Mouse (Mus musculus) spleen, postnatal 10 days (tissue): ENCODE results near the gene Tbk1.

Source experiments
- DNase-seq, 2 experiments: peaks; one replicate each; pipeline ENCODE4 v3.0.0; 2021 to 2022; ENCODE audit warnings: low spot score in 2 of 2

Gene Tbk1

GRCm38 (mm10) chr10:121586675-121587370 is at the start of gene Tbk1:
Gene Tbk1 (minus strand): TSS chr10:121586787.
- DNase-seq = peak; percentile 89 to 94

GRCm38 (mm10) chr10:121636276-121636675 is 49.7 kb upstream of the Tbk1 start:
- no peak for DNase-seq

DNA sequence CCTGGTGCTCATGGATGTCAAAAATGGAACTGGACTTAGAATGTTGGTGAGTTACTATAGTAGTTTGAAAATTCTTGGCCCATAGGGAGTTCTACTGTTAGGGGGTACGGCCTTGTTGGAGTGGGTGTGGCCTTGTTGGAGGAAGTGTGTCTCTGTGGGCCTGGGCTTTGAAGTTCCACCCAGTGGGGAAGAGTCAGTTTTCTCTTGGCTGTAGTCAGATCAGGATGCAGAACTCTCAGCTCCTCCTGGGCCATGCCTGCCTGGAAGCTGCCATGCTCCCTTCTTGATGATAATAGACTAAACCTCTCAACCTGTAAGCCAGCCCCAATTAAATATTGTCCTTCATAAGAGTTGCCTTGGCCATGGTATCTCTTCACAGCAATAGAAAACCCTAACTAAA is 47.6 kb upstream of the Tbk1 start:
- no peak for DNase-seq

DNA sequence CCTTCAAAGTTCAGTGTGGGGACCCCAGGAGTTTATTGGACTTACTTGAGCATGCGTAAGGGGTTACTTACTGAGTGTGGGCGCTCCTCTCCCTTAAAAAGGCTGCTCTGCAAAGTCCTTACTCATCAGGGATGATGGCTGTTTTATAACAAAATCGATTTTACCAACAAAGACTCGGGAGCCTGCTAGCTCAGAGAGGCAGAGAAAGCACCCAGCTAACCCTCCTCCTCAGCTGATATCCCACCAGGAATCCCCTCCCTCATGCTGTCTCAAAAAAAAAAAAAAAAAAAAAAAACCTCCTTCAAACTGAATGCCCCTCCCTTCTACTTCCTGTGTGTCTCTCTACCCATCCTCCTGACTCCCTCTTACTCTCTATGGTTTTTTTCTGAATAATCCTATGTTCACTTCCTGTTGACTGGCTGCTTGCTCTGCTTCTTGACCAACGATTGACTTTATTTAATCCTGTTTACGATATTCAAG is 42.0 kb upstream of the Tbk1 start:
- no peak for DNase-seq

- DNase-seq = no peak
Observed at GRCm38 (mm10) chr10:121627216-121627852, 40.7 kb upstream of the Tbk1 start.

DNA sequence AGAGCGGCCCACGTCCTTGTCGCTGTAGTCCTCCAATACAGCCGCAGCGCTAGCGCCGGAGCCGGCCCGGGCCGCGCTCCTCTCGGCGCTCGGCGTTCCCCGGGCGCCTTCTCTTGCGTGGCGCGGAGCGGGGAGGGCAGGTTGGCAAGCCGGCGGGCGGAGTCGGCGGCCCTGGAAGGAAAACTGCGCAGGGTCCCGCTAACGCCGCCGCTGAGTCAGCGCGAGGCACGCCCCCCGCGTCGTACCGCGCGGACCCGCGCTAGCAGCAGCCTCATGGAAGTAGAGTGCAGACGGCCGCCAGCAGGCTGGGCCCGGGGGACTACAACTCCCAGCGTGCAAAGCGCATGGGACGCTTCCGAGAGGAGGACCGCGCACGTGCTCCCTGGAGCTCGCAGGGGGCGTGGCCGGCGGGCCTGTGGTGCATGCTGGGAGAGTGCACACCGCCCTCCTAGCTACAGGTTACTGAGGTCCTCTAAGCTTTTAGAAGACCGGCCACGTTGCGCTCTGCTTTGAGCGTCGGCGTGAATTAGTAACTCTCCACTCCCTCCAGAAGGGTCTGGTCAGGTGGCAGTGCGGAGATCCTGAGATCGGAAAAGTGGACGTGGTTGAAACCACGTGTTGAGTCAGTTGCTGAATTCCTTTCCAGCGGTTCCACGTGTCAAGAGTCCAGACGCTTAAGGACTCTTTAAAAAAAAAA is 39.7 kb upstream of the Tbk1 start, which contains the start of gene Xpot:
Gene Xpot, minus strand, starts transcription at position 147 of the 697 bp plus-strand sequence.
- DNase-seq = peak; percentile 95 to 99

DNA sequence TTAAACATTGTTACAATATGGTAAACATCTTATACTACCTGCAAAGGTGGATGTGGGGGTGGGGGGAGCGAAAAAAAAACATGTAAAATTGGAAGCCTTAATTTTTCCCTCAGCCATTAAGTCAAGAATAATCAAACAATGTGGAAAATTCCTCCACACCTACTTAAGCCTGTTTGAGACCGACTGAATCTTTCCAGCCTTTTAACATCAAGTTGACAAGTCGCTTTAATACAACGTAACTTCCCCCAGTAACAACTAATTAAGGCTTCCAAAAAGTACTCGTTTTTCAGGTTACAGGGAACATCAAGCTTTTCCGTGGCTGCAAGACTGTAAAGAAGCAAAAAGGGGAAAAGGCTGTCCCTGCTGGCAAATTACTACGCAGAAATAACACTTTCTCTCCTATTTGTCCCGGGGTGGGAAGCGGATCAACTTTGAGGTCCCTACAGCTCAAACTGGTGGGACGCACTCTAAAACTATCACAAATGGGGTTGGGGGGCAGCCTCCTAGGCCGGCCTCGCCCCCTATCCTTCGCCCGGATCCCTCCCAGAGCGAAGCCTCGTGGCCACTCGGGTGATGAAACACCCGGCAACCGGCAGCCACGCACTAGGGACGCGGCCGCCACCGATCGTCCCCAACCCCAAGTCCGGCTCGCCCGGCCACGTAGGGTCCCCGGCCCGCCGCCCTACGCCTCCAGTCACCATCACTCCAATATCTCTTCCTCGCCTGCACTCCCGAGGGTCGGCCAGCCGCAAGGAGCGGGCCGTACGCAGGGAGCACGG is 39.0 kb upstream of the Tbk1 start:
- DNase-seq = no peak

GRCm38 (mm10) chr10:121625006-121625405 is 38.4 kb upstream of the Tbk1 start:
- no peak for DNase-seq

- DNase-seq = no peak
Observed at GRCm38 (mm10) chr10:121623670-121624069, 37.1 kb upstream of the Tbk1 start.

DNA sequence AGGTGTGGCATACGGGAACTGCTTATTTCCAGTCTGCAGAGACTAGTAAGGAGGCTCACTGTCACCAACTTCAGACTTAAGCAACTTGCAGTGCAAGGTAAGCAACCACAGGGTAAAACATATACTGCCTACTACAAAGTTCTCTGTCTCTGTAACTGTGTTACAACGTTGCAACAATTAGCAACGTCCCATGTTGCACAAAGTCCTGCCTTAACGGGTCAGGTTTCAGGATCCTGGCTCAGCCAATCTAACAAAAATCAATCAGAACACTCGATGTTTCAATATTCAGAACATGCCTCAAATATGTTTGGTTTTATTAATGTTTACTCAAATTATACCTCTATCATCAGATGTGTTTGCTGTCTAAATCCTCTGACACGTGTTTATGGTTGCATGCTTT is 35.8 kb upstream of the Tbk1 start:
- DNase-seq = no peak

DNA sequence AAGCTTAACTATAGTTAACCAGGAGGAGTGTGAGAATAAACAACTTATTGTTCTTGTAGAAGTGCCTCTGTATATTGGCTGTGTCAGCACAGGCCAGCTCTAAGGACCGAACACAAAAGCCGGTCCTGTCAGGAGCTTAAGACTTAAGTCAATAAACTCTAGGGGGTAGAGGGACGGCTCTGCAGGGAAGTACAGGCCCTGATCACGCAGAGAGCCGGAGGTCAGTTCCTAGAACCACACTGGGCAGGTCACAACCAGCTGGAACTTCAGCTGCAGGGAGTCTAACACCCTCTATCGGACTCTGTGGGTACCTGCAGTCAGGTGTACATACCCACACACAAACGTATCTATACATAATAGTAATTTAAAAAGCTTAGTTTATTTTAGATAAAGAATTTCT is 29.3 kb upstream of the Tbk1 start:
- no peak for DNase-seq

GRCm38 (mm10) chr10:121615146-121615870 is 28.7 kb upstream of the Tbk1 start:
- no peak for DNase-seq

GRCm38 (mm10) chr10:121613570-121613969 is 27.0 kb upstream of the Tbk1 start:
- DNase-seq = no peak

GRCm38 (mm10) chr10:121612448-121612847 is 25.9 kb upstream of the Tbk1 start:
- DNase-seq = no peak

DNA sequence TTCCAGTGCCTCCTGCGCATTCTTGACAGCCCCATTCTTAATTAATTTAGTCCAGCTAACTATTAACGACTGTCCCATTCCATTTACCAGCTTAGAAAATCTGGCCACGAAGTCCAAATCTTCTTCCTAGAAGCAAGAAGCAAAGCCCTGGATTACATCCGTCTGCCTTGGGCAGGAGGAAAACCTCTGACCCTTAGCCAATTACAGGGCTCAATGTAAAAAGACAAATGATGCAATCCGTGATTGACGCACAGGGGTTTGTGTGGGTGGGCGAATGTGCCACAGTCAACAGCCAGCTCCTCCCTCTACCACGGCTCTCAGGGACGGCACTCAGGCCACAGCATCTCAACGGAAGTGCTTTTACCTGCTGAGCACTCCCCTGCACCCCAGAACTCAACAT is 25.0 kb upstream of the Tbk1 start:
- no peak for DNase-seq

DNA sequence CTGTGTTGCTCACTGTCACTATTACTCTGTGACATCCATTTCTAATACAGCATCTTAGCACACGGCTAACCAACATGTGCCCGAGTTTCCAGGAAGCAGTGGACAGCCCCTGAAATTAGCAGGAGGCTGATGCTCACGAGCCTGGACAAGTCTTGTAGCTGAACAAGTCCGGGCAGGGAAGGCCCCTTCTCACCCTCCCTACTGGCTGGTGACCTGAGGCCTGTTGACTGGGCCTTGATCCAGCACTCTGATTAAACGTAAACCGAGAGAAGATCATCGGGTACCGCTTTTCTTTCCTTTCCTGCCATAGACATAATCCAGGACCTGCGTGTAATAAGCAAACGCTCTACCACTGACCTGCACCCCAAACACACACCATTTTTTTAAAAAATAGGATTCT is 21.6 kb upstream of the Tbk1 start:
- DNase-seq = no peak

- DNase-seq = no peak
Observed at GRCm38 (mm10) chr10:121604632-121605344, 18.2 kb upstream of the Tbk1 start.

DNA sequence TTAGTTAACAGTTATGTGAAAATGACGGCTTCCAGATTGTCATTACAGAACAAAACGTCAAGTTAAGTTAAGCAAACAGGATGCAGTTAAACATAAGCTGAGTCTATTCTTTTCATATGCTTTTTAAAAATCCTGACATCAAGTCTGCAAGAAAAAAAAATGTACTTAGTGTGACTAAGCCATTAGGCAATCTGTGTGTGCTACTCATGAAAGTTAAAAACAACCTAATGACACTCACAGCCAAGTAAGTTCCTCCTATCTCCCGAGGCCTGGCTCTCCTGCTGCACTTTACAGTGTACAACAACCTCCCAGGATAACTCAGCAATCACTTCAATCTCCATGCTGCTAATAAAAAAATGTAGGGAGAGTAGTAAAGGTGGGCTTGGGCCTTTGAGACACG is 17.0 kb upstream of the Tbk1 start:
- DNase-seq = no peak

DNA sequence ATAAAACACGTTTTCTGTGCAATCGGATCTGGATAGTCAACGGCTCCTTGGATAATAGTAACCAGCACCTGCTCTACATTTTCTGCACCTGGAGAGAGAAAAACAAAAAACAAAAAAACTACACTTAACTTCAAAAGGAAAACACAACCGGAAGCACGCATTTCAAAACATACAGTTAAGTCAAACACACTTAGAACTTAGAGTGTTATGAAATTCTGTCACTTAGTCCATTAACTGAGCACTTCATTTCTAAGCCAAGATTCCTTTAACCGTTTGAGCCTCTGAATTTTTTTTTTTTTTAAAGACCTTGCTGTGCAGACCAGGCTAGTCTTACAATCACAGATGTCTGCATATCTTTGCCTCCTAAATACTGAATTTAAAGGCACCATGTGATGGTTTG is 14.7 kb upstream of the Tbk1 start:
- no peak for DNase-seq

DNA sequence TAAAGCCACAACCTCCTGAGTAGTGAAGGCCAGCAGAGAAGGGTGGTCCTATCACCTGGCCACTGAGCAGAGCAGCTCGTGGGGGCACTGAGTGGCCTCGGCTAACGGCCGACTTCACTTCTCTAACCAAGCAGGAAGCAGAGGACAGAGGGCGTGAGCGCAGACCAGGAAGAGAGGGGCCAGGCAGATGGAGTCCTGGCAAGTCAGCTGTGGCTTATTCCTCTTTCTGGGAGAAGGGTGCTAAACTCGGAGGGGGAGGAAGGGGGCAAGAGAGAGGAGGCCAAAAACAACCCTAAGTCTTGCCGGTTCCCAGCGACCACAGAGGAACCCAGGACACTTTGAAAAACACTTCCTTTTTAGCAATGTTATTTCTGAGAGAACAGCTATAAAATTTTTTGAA is 10.0 kb upstream of the Tbk1 start:
- DNase-seq = no peak

- DNase-seq = peak in 1 of 2 experiments; percentile 16
Observed at GRCm38 (mm10) chr10:121591106-121591505, 4.5 kb upstream of the Tbk1 start.
